Mouse (Mus musculus) urinary bladder, postnatal 36 days (tissue): ENCODE results near the gene Fam45a.
"Not testable (repeated sequence)": the region's sequence is repeated elsewhere in the genome, so short reads cannot be mapped to it uniquely, and the experiment has no call there.

ENCODE experiments used
- DNase-seq, 2 experiments: peaks; one replicate each; pipeline ENCODE4 v3.0.0; 2022; ENCODE audit warnings: low spot score in 2 of 2, mixed read lengths in 1 of 2

Fam45a gene

DNA sequence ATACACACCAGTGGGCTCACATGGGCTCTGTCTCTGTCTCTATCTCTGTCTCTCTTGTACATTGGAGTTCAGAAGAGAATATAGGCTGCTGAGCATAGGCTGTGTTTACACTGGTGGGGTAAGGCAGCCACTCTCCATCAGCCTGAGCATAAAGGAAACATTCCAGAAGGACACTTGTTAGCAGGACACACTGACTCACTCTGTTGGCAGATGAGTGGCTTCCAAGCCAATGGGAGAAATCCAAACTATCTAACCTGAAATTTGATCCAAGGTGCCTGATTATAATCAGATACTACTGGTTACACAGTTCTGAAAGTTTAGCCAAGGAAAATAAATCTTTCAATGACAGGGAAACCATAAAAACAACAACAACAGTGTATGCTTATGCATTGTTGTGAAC lies 34.3 kb downstream of the Fam45a start:
- DNase-seq, result no peak

DNA sequence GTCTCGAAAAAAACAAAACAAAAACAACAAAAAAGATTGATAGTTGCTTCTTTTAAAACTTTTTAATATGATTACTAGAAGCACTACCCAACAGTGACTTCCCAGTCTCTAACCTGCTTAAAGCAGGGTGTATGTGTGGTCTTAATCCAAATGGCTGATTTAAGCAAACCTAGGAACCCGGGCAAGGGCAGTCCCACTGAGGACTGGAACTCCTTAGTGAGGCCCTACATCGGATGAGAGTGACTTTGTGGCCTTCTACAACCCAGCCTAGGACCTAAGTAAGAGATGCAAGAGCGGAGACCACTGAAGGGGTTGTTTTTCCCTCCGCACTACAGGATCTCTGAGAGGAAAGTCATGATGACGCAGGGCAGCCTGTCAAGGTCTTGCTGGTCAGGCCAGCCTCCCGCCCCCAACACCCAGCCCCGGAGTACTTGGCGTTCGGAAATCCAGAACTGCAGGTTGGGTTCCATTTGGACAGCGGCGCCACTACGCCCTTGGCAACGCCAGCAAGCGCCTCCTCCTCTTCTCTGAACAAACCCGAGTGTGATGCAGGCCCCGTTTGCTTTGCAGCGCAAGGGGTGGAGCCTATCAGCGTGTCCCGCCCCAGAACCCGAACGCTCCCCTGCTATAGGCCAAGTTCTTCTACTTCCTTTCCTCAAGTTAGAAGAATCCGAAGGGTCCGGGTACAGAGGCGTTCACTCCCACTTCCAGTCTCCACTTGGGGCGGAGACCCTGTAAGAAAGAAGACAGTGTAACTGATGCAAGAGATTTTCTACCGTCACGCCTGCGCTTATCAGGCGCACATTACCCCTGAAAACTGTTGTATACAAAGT lies 49.7 kb downstream of the Fam45a start, which contains the start of gene Sfxn4:
Sfxn4 (minus strand) TSS at position 612 of the 833 bp plus-strand sequence.
- DNase-seq, result peak; percentile 79 to 93

DNA sequence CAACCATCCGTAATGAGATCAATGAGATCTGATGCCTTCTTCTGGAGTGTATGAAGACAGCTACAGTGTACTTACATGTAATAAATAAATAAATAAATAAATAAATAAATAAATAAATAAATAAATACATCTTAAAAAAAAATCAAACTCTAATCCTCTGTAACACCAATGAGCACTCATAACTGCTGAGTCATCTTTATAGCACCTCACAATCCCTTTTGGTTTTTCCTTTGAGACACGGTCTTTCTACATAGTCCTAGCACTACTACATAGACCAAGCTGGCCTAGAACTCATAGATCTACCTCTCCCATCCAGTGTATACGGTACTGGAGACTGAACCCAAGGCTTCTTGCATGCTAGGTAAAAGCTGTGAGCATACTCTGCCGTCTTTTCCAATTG lies 54.8 kb downstream of the Fam45a start:
- not testable (repeated sequence) for DNase-seq

- DNase-seq, result no peak
These were observed 59.1 kb downstream of the Fam45a start for GRCm38 (mm10) chr19:60870489-60870888.

DNA sequence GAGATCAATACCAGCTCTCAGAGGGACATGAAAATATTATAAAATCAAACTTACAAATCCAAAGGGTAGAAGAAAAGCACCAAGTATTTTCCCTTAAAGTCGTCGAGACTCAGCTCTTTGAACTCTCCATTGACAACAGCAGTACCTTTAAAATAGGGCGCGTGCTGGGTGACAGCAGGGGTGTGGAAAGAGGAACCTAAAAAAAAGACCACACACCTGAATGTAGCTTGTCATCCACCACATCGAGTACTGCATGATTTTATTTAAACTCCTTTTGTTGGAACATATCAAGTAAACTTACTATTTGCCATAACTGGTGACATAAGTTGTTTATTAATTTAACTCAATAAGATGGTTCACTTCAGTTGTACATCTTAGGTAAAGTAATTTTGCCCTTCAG lies 60.0 kb downstream of the Fam45a start:
- DNase-seq, result no peak

DNA sequence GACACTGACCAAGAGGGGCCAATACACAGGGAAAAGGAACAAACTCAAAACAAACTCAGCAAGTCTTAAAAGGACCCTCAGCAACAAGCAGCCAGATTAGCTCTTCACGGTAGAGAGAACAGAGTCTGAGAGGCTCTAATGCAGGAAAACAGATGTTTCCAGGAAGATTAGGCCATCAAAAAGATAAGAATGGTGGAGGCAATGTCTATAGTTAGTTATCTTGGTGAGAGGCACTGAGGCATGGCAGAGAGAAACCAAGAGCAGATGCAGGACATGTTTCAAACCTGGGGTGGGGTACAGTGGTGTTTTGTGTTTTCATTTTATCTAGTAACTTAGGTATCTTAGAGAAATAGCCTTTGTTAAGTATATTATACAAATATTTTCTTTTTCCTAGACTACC lies 60.9 kb downstream of the Fam45a start:
- no peak for DNase-seq

DNA sequence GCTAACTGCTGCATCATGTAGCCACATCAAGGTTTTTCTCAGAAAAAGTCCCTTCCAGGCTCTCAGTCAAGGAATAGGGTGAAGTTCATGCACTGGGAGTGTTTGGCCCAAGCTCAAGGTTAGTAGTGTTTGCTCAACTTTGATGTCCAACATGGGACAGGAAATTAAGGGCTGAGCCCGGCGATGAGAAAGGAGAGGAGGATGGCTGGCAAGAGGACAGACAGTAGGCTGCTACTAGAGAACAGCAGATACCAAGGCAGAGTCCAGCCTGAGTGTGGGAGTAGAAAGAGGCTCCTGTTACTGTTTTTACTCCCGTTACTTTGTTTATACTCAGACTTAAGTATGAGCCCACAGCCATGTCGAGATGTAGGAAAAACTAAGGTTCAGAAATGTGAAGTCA lies 62.1 kb downstream of the Fam45a start:
- peak in 1 of 2 experiments; percentile 45 for DNase-seq

DNA sequence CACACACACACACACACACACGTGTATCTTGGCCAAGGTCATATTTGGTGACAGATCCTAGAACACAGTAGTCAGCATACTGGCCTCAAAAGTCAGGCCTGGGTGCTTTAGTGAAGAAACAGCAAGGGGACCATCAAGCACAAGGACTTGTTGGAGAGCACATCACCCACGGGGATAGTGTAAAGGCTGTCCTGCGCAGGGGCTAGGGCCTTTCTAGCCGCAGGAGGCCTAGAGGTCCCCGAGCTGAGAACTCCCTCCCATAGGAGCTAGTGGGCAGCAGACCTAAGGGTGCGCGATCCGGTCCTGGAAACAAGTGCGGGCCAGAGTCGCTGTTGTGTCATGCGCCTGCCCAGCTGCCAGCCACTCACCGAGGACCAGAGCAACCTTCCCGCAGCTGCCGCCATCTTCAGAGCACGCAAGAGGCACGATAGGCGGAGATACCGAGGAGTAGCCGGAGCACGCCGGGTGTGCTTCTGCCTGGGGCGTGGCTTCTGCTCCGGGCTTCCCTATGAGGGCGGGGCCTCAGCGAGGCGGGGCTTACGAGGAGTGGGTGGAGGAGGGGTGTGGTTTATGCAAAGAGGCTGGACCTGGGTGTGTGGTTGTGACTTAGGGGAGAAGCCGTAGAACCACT lies 62.8 kb downstream of the Fam45a start, which contains the start of gene Prdx3:
Prdx3 (minus strand) TSS at position 493 of the 631 bp plus-strand sequence.
- DNase-seq, result peak; percentile 97 to 98

DNA sequence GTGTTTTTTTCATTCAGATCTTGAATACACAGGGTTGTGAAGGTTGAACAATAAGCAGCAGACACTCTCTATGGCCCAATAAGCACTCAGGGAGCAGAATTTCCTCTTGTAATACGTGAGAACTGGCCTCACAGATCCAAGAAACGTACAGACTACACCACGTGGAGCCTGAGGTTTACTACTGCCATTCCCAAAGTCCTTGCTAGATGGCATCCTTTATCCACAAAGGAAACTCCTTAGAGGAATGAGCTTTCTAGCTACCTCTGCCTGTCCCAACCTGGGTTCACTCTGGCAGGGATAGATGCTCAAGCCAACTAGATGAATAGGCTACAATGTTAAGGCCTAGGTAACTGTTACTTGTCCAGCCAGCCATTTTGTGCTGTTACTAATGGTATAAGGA lies 71.7 kb downstream of the Fam45a start:
- DNase-seq, result no peak
